Mouse (Mus musculus) brain, embryonic 14.5 days (tissue): ENCODE measurements around the gene Lcp1. TPM values are rescaled to one million over a fixed set of nuclear protein-coding genes. Genes with fewer than 3 reads are reported as not detected.
A peak's percentile ranks its signal among the peaks of the same experiment; 100 is the strongest.

Source experiments
- DNase-seq: peaks from one replicate; pipeline ENCODE4 v3.0.0-alpha.2; 2011; ENCODE audit warnings: low read depth
- CTCF ChIP-seq: fragments of 200-500 bp; IDR thresholded peaks from 2 replicates; pipeline ENCODE4 v1.5.1; 2012; ENCODE audit warnings: inconsistent platforms, mild to moderate bottlenecking, moderate library complexity, borderline replicate concordance; ENCODE audit not compliant: insufficient read depth, insufficient read length; ENCODE audit errors: extremely low read depth
- POLR2A ChIP-seq: fragments of 200-500 bp; IDR thresholded peaks from 2 replicates; pipeline ENCODE4 v1.6.1; 2012; ENCODE audit warnings: mild to moderate bottlenecking, inconsistent platforms, borderline replicate concordance; ENCODE audit not compliant: poor library complexity, insufficient read depth, insufficient read length, severe bottlenecking; ENCODE audit errors: extremely low read depth
- polyA plus RNA-seq: library from polyadenylated mRNA; depleted of rRNA; stranded (reverse); fragments of >200 nt; gene quantifications from 2 replicates; pipeline ENCODE4 v1.2.3, GENCODE M21; 2012; rRNA removed

The Lcp1 gene
- polyA plus RNA-seq, 1 experiment = 7.4 TPM

DNA sequence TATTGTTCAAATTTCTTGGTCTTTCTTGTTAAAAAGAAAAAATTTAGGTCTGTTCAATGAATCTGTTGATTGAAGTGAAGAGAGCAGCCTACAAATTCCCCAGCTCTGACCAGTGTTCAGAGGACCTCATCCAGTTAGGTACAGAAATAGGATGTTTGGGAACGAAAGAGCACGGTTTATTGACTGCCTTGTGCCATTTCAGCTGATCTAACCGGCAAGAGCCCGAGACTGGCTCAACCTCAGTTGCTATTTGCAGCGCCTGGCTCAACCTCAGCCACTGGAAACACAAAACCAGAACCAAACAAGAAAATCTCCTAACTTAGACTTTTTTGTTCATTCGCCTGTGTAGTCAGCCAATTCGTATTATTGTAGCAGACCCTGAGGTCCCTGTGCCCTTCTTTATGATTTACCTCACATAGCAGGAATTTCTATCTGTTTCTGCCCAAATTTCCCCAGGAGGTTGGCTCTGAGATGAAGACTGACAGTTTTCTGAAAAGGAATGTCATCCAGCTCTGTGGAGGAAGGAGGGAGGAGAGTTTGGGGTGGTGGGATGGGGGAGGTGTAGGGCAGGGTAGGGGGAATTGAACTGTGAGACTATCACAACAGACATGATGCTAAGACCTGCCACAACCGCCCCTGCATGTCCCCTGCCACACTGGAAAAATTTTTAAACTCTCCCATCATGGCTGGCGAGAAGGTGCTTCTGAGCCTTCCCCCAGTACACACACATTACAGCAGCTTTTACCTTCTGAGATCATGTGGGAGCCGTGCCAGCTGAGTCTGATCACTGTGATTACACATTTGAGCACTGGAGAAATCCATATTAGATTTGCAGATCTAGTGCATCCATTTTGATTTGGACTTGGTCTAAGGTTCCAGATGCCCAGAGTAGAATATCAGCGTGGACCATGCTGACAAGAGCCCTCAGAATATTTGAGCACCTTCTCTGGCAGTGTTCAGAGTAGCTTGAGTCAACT, 115.4 kb downstream of the Lcp1 start:
- DNase-seq = peak; percentile 73
- TF ChIP-seq CTCF (no peak), POLR2A (no peak)

DNA sequence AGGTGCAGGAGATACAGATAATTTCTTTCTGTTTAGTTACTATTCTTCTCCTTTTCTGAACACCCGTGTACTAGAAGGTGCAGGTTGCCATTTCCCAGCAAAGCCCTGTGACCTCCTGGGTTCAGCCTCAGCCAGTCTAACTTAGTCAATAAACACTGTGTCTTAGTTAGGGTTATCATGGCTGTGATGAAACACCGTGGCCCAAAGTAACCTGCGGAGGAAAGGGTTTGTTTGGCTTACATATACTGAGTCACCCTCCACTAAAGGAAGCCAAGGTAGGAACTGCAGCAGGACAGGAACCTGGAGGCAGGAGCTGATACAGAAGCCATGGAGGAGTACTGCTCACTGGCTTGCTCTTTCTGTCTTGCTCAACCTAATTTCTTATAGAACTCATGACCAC, 119.5 kb downstream of the Lcp1 start:
- no peak for TF ChIP-seq POLR2A
- TF ChIP-seq CTCF = no peak
- DNase-seq = no peak

DNA sequence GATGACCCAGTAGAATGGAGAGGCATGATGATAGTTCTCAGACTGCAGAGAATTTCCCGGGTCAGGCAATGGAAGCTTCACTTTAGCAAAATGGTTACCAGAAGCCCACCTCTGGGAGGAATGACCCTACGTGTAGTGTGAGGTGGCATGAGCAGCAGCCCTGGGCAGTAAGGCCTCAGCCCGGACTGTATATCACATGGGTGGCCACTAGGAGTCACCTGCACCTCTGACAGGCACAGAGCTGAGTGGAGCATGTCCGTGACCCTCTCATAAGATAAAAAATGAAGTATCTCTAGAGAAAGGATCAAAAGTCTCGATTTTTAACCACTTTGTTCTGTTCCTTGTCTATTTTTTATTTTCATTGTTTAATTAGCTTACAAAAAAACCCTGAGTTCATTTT, 125.6 kb downstream of the Lcp1 start:
- DNase-seq = peak; percentile 21
- TF ChIP-seq CTCF (peak; percentile 54; the same call in 1 of the 2 replicates), POLR2A (no peak)

DNA sequence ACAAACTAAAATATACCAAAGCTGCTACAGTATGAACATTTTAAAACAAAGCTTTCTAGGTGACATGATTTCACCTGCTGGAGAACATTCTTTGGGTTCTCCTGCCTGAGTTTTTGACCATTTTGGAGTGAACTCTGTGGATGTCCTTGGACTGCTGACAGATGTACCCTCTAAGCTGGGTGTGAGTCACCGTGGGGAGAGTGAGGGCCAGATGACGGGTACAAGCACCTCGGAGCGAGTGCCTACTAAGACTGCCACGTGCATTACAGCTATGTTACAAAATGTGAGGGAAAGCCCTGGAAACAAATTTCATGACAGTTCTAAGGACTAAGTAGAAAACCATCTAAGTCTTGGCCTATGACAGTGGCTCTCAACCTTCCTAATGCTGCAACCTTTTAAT, 138.6 kb downstream of the Lcp1 start:
- no peak for DNase-seq
- TF ChIP-seq POLR2A = no peak
- no peak for TF ChIP-seq CTCF

DNA sequence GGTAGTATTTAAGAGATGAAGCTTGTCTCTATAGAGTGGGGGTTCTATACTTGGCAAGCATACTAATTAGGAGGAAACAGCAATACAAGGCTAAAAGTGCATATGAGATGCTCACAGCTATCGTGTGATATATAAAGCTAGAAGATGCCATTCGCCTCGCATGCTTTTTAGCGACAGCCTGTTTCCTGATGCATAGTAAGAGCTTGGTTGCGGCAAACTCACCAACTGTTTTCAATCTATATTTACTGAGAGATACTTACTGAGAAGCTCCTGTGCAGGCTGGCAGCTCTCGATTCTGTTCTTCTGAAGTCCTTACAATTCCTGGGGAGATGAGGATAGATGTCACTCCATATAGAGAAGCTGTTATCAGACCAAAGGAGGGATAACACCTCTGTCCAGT, 148.8 kb downstream of the Lcp1 start:
- TF ChIP-seq POLR2A (no peak), CTCF (no peak)
- DNase-seq = peak; percentile 56

DNA sequence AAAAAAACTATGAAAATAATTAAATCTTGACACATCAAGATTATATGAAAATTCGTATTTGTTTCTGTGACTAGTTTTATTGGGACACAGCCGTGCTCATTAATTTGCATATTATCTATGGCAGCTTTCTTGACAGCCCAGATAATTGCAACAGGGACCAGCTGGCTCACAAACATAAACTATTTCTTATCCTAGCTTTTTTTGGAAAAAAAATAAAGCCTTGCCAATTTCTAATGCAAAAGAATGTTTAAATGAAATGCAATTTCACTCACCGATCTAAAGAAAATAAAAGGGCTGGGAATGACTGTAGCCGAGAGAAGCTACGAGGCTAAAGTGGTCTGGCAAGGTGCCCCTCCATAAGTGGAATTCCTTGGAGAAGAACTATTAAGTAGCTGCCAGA, 149.5 kb downstream of the Lcp1 start:
- no peak for TF ChIP-seq POLR2A
- TF ChIP-seq CTCF = no peak
- peak; percentile 72 for DNase-seq

Other genes with a start within 250 kb of the Lcp1 start
- 11.9 and 15.3 TPM in 2 replicates for gene Lrch1, start 183.2 kb upstream of the Lcp1 start, polyA plus RNA-seq
- gene Rubcnl, start 115.1 kb upstream of the Lcp1 start, polyA plus RNA-seq = 0.16 and 0.25 TPM in 2 replicates
- 0.05 TPM in 2 replicates for gene Lrrc63, start 220 bp upstream of the Lcp1 start, polyA plus RNA-seq
- gene Cpb2, start 111.2 kb downstream of the Lcp1 start, polyA plus RNA-seq = not detected in 2 replicates
- gene Zc3h13, start 153.3 kb downstream of the Lcp1 start, polyA plus RNA-seq = 21.0 and 32.0 TPM in 2 replicates